In genomic region chr6:113465602-113466001, GRCm38 (mm10) we compare ENCODE assay signal across 14 mouse cellular contexts. TPM values are rescaled to one million over a fixed set of nuclear protein-coding genes. Genes with fewer than 3 reads are reported as not detected.
A peak's percentile ranks its signal among the peaks of the same experiment; 100 is the strongest.
DNase-seq lines count a peak whose midpoint lies in the region; ATAC-seq and TF ChIP-seq lines count a peak whose summit lies in the region.
"Had no signal": no experiment of that assay in that cellular context is flagged by ENCODE, and none has a peak within 500 bp of the region (broad histone marks: within the 10 kb centered on the region; RNA-seq: fewer than 3 reads in every experiment).

No protein-coding gene starts in this region.

- H3K9ac ChIP-seq in kidney, postnatal 0 days (ENCODE audit: low read depth, low read length): no peak overlapping the region
- H3K9ac ChIP-seq in neural tube, embryonic 13.5 days: no peak overlapping the region
- H3K9ac ChIP-seq: embryonic facial prominence, embryonic 15.5 days had no signal

- H3K4me2 ChIP-seq in kidney, postnatal 0 days (ENCODE audit: low read length): no peak overlapping the region
- no peak overlapping the region for H3K4me2 ChIP-seq in neural tube, embryonic 13.5 days
- H3K4me2 ChIP-seq: embryonic facial prominence, embryonic 15.5 days had no signal

- H3K9me3 ChIP-seq in kidney, postnatal 0 days (replicated peaks; ENCODE audit: low read length): no peaks in the 10 kb centered on the region
- H3K9me3 ChIP-seq in neural tube, embryonic 13.5 days: no peaks in the 10 kb centered on the region
- H3K9me3 ChIP-seq: embryonic facial prominence, embryonic 15.5 days; midbrain, embryonic 10.5 days had no signal

- peak; percentile 82 for TF ChIP-seq CTCF in kidney, postnatal 0 days (IDR thresholded peaks at IDR 0.05; ENCODE audit: low read depth)

- peak; percentile 81 to 86 for DNase-seq in cerebellum, postnatal 10 days
- DNase-seq in cerebellum, adult 11 months: no peak
- peak; percentile 74 for DNase-seq in kidney, postnatal 0 days (ENCODE audit: low spot score)
- no peak for DNase-seq in kidney, adult 9 months
- DNase-seq in neural tube, embryonic 10.5 days (ENCODE audit: extremely low spot score, low spot score): no peak
- no peak for DNase-seq in spleen, postnatal 10 days (ENCODE audit: low spot score in 2 of 2)
- DNase-seq in frontal cortex, postnatal 10 days (ENCODE audit: low spot score in 2 of 2): no peak
- DNase-seq: adrenal gland, adult 8-10 months; heart, postnatal 36 days; thymus, adult 18-20 months had no signal

- no peaks in the 10 kb centered on the region for H3K27me3 ChIP-seq in kidney, postnatal 0 days (ENCODE audit: insufficient read depth, low read length)
- H3K27me3 ChIP-seq in neural tube, embryonic 13.5 days: peaks cover 18% of the 10 kb centered on the region

- H3K27ac ChIP-seq in kidney, postnatal 0 days: no peak overlapping the region
- peak overlapping the region; percentile 56; the same call in 1 of the 2 replicates for H3K27ac ChIP-seq in neural tube, embryonic 13.5 days (replicated peaks)
- H3K27ac ChIP-seq: embryonic facial prominence, embryonic 15.5 days; midbrain, embryonic 10.5 days had no signal

- 32% methylated on average over 5 of the region's 5 CpGs for WGBS in kidney, postnatal 0 days
- WGBS in neural tube, embryonic 13.5 days: 60% methylated on average over 5 of the region's 5 CpGs

- H3K4me1 ChIP-seq in kidney, postnatal 0 days (replicated peaks; ENCODE audit: insufficient read depth, low read length): 0 out of 2 replicates have a peak, but pooled peaks cover 5% of the 10 kb centered on the region
- H3K4me1 ChIP-seq in neural tube, embryonic 13.5 days (replicated peaks): peaks cover 14% of the 10 kb centered on the region

- no peak overlapping the region for H3K4me3 ChIP-seq in kidney, postnatal 0 days (replicated peaks; ENCODE audit: low read depth, low read length)
- H3K4me3 ChIP-seq in neural tube, embryonic 13.5 days: no peak overlapping the region
- H3K4me3 ChIP-seq: embryonic facial prominence, embryonic 15.5 days; midbrain, embryonic 10.5 days had no signal

- H3K36me3 ChIP-seq in kidney, postnatal 0 days (ENCODE audit: insufficient read depth, low read length): no peaks in the 10 kb centered on the region
- no peaks in the 10 kb centered on the region for H3K36me3 ChIP-seq in neural tube, embryonic 13.5 days
- H3K36me3 ChIP-seq: embryonic facial prominence, embryonic 15.5 days; midbrain, embryonic 10.5 days had no signal

- peak; percentile 68 for ATAC-seq in kidney, postnatal 0 days (replicated peaks; ENCODE audit: low FRiP score, low read depth)
- no peak for ATAC-seq in neural tube, embryonic 13.5 days (ENCODE audit: low read depth)

RNA-seq across cellular contexts. Expression of gene Il17rc, which starts 5.6 kb away (rescaled TPM):
- polyA plus RNA-seq in kidney, postnatal 0 days (2015; fragmentation: Nextera tagmentation; extraction: Ambion mirVana): 28.0 and 28.8 TPM in 2 replicates
- 2.1 and 2.9 TPM in 2 replicates for polyA plus RNA-seq in neural tube, embryonic 13.5 days (2015; fragmentation: Nextera tagmentation; extraction: Ambion mirVana)

RNA-seq across cellular contexts. Expression of gene Il17re, which starts 7.3 kb away (rescaled TPM):
- 10.9 and 11.1 TPM in 2 replicates for polyA plus RNA-seq in kidney, postnatal 0 days (2015; fragmentation: Nextera tagmentation; extraction: Ambion mirVana)
- 0.37 and 0.38 TPM in 2 replicates for polyA plus RNA-seq in neural tube, embryonic 13.5 days (2015; fragmentation: Nextera tagmentation; extraction: Ambion mirVana)

RNA-seq across cellular contexts. Expression of gene Creld1, which starts 17.5 kb away (rescaled TPM):
- 25.7 and 28.7 TPM in 2 replicates for polyA plus RNA-seq in kidney, postnatal 0 days (2015; fragmentation: Nextera tagmentation; extraction: Ambion mirVana)
- polyA plus RNA-seq in neural tube, embryonic 13.5 days (2015; fragmentation: Nextera tagmentation; extraction: Ambion mirVana): 78.9 and 79.0 TPM in 2 replicates

RNA-seq across cellular contexts. Expression of gene Jagn1, which starts 23.2 kb away (rescaled TPM):
- polyA plus RNA-seq in kidney, postnatal 0 days (2015; fragmentation: Nextera tagmentation; extraction: Ambion mirVana): 111 and 114 TPM in 2 replicates
- 91.8 and 95.8 TPM in 2 replicates for polyA plus RNA-seq in neural tube, embryonic 13.5 days (2015; fragmentation: Nextera tagmentation; extraction: Ambion mirVana)

RNA-seq across cellular contexts. Expression of gene Cidec, which starts 30.0 kb away (rescaled TPM):
- polyA plus RNA-seq in kidney, postnatal 0 days (2015; fragmentation: Nextera tagmentation; extraction: Ambion mirVana): 0.17 and 0.23 TPM in 2 replicates
- polyA plus RNA-seq in neural tube, embryonic 13.5 days (2015; fragmentation: Nextera tagmentation; extraction: Ambion mirVana): not detected in 2 replicates
- polyA plus RNA-seq: embryonic facial prominence, embryonic 15.5 days; midbrain, embryonic 10.5 days; neural tube, embryonic 14.5 days had no signal

Comparison
In these comparisons a context has a peak if more than half of its experiments do, and no peak if none do; other contexts are left out.
1. DNase-seq: peak in cerebellum, postnatal 10 days (2 of 2) and kidney, postnatal 0 days (single experiment); none in cerebellum, adult 11 months (single experiment), kidney, adult 9 months (single experiment), neural tube, embryonic 10.5 days (single experiment), spleen, postnatal 10 days (0 of 2) and frontal cortex, postnatal 10 days (0 of 2).